Mouse (Mus musculus): ENCODE results near the gene Ube2s.

The Ube2s gene

GRCm38 (mm10) chr7:4777851-4778637, 34.3 kb downstream of the Ube2s start:
- no peak for DNase-seq (ENCODE audit: extremely low spot score, low read depth, low spot score)

GRCm38 (mm10) chr7:4776861-4777830, 35.2 kb downstream of the Ube2s start:
- DNase-seq (ENCODE audit: extremely low spot score, low read depth, low spot score): no peak

GRCm38 (mm10) chr7:4776131-4776530, 36.3 kb downstream of the Ube2s start:
- no peak for DNase-seq (ENCODE audit: extremely low spot score, low read depth, low spot score)

- DNase-seq (ENCODE audit: extremely low spot score, low read depth, low spot score): no peak
These were observed 41.2 kb downstream of the Ube2s start, which contains the start of gene Fam71e2 for GRCm38 (mm10) chr7:4771202-4771601. Gene Fam71e2, minus strand, starts transcription at chr7:4771302.

- no peak for DNase-seq (ENCODE audit: extremely low spot score, low read depth, low spot score)
These were observed 47.3 kb downstream of the Ube2s start for GRCm38 (mm10) chr7:4764946-4765710.

GRCm38 (mm10) chr7:4759670-4760069, 52.7 kb downstream of the Ube2s start:
- no peak for DNase-seq (ENCODE audit: extremely low spot score, low read depth, low spot score)

GRCm38 (mm10) chr7:4752821-4753570, 59.4 kb downstream of the Ube2s start, which contains the start of gene Cox6b2:
Gene Cox6b2, minus strand, starts transcription at chr7:4753094.
- peak; percentile 42 for DNase-seq (ENCODE audit: extremely low spot score, low read depth, low spot score)

GRCm38 (mm10) chr7:4751971-4752820, 60.2 kb downstream of the Ube2s start:
- DNase-seq (ENCODE audit: extremely low spot score, low read depth, low spot score): peak; percentile 24

GRCm38 (mm10) chr7:4749169-4749568, 63.2 kb downstream of the Ube2s start:
- no peak for DNase-seq (ENCODE audit: extremely low spot score, low read depth, low spot score)

GRCm38 (mm10) chr7:4748321-4748720, 64.1 kb downstream of the Ube2s start:
- DNase-seq (ENCODE audit: extremely low spot score, low read depth, low spot score): no peak

GRCm38 (mm10) chr7:4747156-4747899, 65.1 kb downstream of the Ube2s start:
- no peak for DNase-seq (ENCODE audit: extremely low spot score, low read depth, low spot score)

- DNase-seq (ENCODE audit: extremely low spot score, low read depth, low spot score): no peak
These were observed 65.9 kb downstream of the Ube2s start for GRCm38 (mm10) chr7:4746326-4746980.

- no peak for DNase-seq (ENCODE audit: extremely low spot score, low read depth, low spot score)
These were observed 67.5 kb downstream of the Ube2s start for GRCm38 (mm10) chr7:4744886-4745285.
